Mouse (Mus musculus) urinary bladder, adult 18-20 months (tissue): ENCODE data around the gene Gm10447.
A peak's percentile ranks its signal among the peaks of the same experiment; 100 is the strongest.
"Not testable (repeated sequence)": the region's sequence is repeated elsewhere in the genome, so short reads cannot be mapped to it uniquely, and the experiment has no call there.

Source experiments
- DNase-seq, 2 experiments: peaks; one replicate each; pipeline ENCODE4 v3.0.0; 2022; ENCODE audit warnings: low spot score in 2 of 2, mixed read lengths in 2 of 2

Gm10447 gene

DNA sequence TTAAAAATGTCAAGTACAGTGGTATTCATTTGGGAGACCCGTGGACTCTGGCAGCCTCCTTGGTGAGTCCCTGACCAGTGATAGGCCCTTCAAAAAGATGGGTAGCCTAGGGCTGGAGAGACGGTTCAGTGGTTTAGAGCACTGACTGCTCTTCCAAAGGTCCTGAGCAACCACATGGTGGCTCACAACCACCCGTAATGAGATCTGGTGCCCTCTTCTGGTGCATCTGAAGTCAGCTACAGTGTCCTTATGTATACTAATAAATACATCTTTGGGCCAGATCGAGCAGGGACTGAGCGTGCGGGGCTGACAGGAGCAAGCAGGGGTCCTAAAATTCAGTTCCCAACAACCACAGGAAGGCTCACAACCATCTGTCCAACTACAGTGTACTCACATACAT, 13.0 kb downstream of the Gm10447 start:
- no peak for DNase-seq

DNA sequence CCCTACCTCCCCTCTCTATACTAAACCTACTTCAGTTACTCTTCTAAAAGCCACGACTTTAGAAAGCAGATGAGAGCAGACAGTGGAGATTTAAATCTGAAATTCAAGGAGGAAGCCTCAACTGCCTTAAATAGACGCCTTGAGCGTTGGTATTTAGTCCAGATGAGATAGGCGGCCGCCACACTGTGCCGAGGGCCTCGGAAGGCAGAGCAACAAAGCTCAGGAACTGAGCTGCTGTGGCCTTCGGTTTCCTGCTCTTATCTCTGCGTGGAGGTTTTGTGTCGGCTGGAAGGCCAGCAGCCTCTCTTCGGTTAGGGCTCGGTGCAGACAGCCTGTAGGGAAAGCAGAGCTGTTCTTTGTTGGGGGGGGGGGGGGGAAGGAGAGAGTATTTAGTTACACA, 15.0 kb downstream of the Gm10447 start:
- no peak for DNase-seq

DNA sequence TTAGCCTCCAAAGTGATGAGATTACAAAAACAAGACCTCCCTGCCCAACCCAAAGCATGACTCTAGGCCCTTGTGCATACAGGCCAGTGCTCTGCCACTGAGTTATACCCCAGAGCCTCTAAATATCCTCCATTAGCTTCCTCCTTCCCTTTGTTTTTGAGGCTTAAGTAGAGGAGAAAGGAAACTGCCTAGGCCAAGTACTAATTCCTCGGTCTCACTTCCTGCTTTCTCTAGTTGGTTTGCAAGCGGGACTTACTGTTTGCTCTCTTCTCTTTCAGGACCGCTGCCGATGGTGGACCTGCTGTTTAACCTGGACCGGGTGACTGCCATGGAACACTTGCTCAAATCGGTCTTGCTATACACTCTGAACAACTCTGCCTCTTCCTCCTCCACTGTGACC, 20.6 kb downstream of the Gm10447 start:
- DNase-seq: no peak

DNA sequence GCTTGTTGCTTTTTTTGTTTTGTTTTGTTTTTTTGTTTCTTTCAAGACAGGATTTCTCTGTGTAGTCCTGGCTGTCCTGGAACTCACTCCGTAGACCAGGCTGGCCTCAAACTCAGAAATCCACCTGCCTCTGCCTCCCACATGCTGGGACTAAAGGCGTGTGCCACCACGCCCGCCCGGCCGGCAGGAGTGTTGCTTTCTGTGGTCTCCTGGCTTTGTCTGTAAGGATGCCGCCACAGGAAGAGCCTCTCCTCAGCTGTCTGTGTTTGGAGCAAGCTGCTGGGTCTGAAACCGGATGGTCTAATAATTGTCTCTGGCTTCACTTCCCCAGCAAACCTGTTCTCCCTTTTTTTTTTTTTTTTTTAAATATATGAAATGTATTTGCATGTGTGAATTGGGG, 21.4 kb downstream of the Gm10447 start:
- no peak for DNase-seq

DNA sequence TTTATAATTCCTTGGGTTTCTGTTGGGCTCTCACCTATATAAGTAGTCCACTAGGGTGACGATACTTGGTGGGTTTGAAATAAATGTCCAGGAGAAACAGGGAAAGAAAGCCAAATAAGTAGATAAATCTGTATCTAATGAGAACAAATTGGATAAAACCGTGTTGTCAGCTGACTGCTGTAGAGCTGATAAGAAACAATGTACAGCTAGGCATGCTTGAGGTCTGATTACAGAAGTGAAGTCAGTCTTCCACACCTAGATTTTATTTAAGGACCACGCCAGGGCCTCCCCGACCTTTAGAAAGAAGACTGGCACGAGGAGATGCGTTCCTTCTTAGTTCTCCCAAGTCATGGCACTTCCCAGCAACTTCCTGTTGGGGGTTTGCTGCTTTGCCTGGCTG, 23.9 kb downstream of the Gm10447 start:
- no peak for DNase-seq

DNA sequence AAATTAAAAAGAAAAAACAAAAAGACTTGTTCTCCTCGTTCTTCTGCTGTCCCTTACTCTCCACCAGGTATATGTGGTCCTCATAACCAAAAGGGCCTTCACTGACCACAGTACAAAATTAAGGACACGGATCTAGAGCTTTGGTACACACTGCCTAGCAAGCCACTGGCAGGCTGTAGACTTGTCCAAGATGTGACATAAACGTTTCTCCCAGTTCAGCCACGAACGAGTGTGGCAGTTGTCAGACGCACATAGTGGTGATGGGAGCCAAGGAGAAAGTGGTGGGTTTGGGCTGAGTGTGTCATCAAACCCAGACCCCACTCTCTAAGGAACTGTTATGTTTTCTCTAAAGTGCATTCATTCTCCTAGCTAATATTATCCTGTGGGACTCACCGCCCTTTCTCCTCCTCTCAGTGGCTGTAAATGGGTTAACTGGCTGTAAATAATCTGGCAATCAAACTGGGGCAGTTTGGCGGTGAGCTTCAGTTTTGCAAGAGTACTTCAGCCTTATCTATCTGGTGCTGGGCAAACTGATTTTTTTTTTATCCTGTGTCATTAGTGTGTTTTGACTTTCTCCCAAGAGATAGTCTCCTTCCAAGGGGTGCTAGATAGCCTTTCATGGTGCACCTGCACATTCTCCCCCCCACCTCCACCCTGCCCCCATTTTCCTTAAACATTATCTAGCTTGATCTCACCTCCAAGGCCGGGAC, 25.4 kb downstream of the Gm10447 start:
- no peak for DNase-seq

DNA sequence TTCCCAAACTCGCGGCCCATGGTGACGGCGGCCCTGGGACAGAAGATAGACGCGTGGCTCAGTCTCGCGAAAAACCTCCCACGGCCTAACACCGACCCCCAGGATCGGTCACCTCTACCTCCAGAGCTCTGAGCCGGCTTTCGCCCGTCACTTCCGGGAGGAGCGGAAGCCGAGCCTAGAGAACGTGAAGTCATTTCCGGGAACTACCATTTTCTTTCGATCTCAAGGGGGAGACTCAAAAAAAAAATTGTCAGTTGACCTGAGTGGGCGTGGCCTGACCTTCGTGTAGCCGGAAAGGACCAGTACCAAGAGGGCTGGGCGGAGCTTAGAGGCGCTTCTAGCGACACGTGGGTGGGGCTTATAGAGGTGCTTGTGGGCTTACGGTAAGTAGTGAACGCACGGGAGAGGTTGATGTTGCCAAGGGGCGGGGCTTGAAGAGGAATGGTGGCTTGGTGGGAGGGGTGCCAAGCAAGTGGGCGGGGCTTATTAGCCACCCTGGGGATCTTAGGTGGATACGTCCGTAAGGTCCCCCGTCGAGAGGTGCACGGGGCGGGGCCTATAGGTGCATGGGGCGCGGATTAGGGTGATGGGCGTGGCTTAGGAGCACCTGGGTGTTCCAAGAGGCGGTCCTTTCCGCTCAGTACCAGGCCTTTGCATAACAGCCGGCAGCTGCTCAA, 26.1 kb downstream of the Gm10447 start, which contains the start of the genes Uqcrq and Gdf9:
Uqcrq (minus strand) TSS at position 162 of the 677 bp plus-strand sequence.
Gdf9 (plus strand) TSS at position 354 of the 677 bp plus-strand sequence.
- peak; percentile 98 for DNase-seq

DNA sequence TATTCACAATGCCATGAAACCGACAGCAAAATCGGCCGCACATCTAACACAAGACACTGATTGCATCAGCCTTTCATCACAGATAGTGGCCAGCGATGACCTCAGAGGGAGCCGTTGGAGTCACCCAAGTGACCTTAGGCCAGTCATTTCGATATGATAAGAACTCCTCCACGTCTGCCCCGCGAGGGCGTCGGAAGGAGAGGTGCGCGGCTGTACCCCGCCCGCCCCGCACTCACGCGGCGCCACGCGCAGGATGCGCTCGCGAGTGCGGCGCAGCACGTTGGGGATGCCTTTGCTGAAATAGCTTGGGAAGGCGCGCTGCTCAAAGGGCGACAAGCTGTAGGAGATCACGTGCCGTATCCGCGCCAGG, 26.6 kb downstream of the Gm10447 start:
- DNase-seq: no peak

DNA sequence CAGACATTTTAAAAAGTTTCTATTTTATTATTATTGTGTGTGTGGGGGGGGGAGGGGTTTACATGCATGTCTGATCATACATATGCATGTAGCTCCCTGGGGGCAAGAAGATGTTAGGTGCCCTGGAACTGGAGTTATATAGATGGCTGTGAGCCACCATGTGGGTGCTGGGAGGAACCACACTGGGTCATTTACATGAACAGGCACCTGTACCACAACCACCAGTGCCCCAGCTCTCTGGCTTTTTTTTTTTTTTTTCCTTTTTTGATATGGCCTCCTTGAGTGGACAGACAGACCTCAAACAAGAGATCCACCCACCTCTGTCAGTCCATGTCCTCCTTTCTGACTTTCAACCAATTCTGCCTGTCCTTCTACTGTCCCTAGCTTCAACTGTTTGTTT, 27.7 kb downstream of the Gm10447 start:
- DNase-seq: no peak

DNA sequence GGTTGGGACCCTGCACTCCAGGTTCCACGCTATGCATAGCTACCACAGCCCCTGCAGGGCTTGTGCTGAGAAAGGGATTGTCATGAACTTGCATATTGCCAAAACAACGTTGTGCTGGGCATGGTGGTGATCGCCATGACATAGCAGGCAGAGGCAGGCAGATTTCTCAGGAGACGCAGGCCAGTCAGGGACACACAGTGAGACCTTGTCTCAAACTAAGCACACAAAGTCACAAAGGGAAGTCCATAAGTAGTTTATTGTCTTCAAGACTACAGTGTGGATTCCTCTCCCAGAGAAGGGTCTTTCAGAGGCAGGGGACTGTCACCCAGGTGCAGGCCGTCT, 28.2 kb downstream of the Gm10447 start:
- no peak for DNase-seq

DNA sequence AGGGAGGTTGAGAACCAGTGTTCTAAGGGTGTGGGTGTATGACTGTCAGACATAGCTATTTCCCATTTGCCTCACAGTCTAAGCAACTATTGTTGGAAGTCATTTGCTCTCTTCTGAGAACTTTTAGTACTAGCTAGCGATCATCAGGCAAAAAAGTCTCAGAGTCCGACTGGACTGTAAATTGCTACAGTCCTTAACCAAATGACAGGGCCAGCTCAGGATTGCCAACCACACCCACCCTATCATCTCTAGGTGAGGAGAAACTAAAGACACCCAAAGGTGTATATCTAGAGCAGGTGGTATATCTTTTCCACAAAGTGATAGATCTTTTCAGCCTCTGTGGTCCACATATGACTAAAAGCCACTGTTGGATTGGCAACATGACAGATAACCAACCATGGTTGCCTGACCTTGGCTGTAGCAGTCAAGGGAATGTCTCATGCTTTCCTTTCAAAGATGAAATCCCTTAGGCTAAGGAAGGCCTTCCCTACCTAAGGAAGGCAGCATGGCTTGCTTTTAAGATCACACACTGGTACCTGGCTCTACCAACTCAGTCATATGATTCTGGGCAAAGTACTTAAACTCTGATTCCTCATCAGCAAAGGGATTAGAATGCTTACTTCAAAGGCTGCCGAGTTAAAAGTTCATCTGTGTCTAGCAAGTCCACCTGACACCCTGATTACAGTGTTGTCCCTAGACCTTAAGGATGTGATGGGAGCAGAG, 28.8 kb downstream of the Gm10447 start:
- no peak for DNase-seq

DNA sequence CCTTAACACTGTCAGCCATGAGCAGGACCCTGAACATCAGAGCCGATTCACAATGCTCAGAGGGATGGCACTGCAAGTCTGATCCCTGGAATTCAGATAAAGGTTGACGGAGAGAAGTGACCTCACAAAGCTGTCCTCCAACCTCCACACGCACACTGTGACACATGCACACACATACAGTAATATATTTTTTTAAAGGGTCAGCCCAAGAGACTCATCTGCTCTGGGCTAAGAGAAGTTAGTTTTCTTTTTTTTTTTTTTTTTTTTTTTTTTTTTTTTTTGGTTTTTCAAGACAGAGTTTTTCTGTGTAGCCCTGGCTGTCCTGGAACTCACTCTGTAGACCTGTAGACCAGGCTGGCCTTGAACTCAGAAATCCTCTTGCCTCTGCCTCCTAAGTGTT, 30.0 kb downstream of the Gm10447 start:
- DNase-seq: not testable (repeated sequence)

DNA sequence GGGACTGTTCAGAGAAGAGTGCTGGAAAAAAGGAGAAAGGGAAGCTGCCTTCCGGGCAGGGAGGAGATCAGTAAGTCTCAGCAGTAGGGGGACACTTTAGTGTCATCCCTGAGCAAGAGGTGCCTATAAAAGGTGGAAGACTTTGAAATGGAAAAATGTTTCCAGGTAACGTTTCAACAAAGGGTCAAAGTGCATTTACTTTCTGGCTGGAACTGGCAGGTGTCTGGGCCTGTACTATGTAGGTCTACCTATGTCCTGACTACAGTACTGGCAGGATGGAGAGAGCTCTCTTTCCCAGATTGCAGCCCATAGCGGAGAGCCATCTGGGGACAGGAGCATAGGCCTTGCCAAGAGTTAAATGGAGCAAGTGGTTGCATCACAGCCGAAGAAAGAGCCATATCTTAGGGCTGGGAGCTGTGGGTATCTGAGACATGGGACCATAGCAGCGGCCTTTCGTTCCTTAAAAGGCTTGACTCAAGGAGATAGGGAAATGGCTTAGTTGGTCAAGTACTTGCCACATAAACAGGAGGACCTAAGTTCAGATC, 31.1 kb downstream of the Gm10447 start:
- no peak for DNase-seq

DNA sequence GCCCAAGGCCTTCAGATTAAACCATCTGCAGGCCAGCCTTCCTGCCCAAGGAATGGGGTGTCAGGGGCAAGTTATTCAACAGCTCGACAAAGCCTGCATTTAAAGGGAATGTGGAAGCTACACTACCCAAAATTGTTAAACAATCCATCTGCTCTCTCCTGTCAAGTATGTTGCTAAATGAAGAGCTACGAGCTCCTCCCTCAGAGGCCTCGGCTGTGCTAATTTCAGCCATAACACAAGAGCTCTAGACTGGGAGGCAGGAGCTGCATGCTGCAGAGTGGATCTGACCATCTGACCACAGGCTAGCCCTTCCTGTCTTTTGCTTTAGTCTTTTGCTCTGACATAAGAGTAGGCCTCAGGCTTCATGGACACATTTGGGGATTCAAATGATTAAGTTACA, 31.7 kb downstream of the Gm10447 start:
- DNase-seq: no peak

DNA sequence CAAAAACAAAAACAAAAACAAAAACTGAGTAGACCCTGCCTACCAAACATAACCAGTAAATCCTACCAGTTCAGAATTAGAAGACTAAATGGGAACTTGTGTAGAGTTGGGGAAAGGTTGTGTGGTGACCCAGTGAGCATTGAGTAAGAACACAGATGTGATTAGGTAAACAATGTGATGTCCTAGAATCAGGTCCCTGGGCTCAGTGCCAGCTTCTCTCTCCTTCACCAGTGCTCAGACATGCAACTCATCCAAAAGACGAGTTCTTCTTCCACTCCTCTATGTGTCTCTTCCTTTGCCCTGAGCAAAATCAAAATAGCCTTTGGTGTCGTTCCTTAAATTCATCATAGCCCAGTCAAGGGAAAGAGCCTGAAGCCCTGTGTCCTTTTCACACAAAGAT, 32.1 kb downstream of the Gm10447 start:
- DNase-seq: no peak

DNA sequence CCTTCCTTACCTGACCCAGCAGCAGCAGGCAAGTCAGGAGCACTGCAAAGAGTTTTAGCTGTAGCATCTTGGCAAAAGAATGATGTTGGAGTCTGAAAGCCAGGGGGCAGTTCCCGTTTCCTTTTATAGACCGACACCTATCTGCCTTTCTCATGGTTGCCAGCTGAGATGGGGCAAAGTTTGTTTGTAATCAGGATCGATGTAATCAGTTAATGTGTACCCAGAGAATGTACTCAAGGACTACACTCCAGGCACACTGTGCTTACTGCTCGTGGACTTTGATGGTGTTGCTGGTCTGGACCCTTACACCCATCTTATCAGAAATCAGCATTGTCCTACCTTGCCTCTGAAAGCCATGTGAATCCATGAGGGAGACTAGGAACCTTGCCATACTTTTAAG, 33.9 kb downstream of the Gm10447 start, which contains the start of gene Leap2:
Leap2 (minus strand) TSS at position 135 of the 400 bp plus-strand sequence.
- DNase-seq: no peak

DNA sequence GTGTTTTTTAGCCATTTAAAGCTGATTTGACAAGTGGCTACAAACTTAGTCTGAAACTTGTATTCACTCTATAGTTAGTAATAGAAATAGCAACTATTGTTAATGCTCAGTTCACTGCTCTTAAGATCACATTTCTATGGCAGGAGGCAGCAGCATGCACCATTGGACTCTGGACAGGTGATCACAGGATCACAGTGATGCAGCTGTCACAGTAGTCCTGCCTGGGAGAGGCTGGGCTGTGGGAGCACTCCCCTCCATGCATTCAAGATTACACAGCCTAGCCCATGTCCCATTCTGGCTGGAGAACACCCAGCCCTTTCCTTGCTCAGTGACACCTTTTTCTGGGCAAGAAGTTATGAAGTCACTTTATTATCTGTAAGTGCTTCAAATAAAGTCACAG, 38.9 kb downstream of the Gm10447 start:
- no peak for DNase-seq

DNA sequence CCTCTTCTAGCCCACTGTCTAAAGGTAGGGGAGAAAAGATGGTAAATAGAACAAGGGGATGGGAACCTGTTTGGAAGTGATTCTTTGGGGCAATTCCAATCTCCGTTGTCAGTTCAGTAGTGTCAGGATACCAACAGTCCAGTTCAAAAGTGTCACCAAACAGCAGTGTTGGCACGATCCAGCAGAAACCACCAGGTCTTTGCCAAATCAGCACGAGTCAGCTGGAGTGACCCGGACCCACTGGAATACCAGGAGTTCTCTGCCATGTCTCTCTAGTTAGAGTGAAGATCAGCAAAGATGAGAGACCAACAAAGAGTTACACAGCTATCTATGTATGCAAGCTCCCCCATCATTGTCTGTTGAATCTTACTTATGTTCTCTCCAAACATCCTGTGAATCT, 43.0 kb downstream of the Gm10447 start:
- DNase-seq: no peak

DNA sequence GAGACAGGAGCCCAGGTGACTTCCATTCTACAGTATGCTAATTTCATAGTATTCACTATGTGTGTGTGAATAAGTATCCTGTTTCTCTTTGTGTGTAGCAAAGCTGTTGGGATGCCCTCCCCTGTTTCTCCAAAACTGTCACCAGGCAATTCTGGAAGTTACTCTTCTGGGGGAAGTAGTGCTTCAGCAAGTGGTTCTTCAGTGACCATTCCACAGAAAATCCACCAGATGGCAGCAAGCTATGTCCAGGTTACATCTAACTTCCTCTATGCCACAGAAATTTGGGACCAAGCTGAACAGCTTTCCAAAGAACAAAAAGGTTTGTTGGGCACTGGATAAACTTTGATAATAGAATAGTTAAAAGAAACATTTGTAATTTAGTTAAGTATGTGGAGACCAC, 45.2 kb downstream of the Gm10447 start:
- no peak for DNase-seq
